Mouse (Mus musculus): Measurements from ENCODE around the gene Hspa1b.
A peak's percentile ranks its signal among the peaks of the same experiment; 100 is the strongest.
"Not testable (repeated sequence)": the region's sequence is repeated elsewhere in the genome, so short reads cannot be mapped to it uniquely, and the experiment has no call there.

Gene Hspa1b

DNA sequence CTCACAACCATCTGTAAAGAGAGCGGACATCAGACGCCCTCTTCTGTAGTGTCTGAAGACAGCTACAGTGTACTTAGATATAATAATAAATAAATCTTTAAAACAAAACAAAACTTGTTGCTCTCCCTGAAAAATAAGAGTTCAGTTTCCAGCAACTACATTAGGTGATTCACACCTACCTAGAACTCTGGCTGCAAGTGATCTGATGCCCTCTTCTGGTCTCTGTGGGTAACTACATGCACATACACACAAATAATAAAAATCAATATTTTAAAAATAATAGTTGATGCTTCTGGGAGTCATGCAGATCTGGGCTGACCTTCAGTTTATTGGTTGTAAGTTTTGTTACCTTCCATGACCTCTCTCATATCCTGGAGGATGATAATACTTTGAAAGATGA lies 25.2 kb upstream of the Hspa1b start:
- no peak for ATAC-seq (ENCODE audit: insufficient number of reproducible peaks, low FRiP score, low TSS enrichment)

DNA sequence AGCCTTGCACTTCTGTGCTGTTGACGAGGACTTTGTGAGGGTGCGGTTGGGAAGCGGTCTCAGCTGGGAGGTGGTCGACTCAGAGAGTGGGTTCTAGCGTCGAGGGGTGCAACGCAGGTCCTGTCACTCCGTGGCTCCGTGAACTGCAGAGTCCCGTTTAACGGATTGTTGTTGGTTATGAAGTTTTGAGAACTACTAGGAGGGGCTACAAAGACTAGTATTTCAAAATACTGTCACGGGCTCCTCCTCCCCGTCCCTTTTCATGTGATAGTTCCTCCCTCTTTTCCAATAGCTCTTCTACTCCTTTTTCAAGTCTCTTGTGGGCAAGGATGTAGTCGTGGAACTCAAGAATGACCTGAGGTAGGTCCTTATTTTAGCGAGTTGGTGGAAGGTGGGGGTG lies 23.3 kb upstream of the Hspa1b start:
- ATAC-seq (ENCODE audit: insufficient number of reproducible peaks, low FRiP score, low TSS enrichment) = no peak

DNA sequence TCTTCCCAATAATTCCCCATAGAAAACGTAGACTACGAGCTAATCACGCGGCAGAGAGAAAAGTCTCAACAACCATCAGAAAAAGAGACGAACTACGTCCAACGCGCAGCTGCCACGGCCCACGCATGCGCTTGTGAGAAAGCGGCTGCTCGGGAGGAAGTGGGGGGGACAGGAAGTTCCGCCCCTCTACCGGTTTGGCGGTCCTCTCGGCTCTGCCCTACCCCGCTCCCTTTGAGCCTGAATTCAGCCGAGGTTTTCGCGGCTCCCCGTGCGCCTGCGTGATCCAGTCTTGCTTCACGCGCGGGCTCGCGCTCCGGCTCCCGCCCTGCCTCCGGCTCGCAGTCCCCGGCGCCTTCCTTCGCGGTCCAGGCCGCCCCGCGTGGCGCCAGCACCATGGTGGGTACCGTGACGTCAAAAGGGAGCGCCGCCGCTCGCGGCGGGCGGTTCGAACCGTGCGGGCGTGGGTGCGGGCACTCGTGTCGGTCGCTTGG lies 22.7 kb upstream of the Hspa1b start, which contains the start of gene Lsm2:
Gene Lsm2, plus strand, starts transcription at position 173 of the 491 bp plus-strand sequence.
- peak; percentile 86; the same call in 1 of the 2 replicates for ATAC-seq (ENCODE audit: insufficient number of reproducible peaks, low FRiP score, low TSS enrichment)

DNA sequence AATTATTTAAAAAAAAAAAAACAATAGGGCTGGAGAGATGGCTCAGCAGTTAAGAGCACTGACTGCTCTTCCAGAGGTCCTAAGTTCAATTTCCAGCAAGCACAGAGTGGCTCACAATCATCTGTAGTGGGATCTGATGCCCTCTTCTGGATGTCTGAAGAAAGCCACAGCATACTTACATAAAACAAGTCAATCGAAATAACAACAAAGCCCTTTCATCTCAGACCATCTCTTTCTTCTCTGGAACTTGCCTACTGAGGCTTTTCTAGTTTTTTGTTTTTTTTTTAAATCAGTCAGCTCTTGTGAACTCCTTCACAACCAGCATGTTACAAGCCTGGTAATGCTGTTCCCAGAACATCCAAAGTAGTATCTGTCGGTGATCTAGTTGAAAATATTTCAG lies 21.6 kb upstream of the Hspa1b start:
- ATAC-seq (ENCODE audit: insufficient number of reproducible peaks, low FRiP score, low TSS enrichment) = no peak

DNA sequence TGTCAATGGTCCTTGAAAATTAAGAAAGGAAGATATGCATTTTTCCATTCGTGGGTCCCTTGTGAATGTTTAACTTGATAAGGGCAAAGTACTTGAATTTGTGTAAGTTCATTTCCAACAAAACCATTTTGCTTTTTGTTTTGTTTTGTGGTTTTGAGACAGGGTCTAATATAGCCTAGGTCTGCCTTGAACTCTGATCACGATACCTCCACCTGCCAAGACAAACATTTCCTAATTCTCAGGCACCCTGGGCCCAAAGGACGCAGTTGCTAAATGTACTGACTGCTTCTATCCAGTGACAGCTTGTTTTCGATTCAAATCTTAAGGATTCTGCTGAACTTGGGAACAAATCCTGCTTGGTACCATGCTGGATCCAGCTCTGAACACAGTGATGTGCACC lies 20.6 kb upstream of the Hspa1b start:
- no peak for ATAC-seq (ENCODE audit: insufficient number of reproducible peaks, low FRiP score, low TSS enrichment)

DNA sequence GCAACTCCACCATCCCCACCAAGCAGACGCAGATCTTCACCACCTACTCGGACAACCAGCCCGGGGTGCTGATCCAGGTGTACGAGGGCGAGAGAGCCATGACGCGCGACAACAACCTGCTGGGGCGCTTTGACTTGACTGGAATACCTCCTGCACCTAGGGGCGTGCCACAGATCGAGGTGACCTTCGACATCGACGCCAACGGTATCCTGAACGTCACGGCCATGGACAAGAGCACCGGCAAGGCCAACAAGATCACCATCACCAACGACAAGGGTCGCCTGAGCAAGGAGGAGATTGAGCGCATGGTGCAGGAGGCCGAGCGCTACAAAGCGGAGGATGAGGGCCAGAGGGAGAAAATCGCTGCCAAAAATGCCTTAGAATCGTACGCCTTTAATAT lies 19.2 kb upstream of the Hspa1b start:
- ATAC-seq (ENCODE audit: insufficient number of reproducible peaks, low FRiP score, low TSS enrichment) = no peak

- ATAC-seq (ENCODE audit: insufficient number of reproducible peaks, low FRiP score, low TSS enrichment) = no peak
Measured at GRCm38 (mm10) chr17:34977000-34977399, 18.0 kb upstream of the Hspa1b start.

- ATAC-seq (ENCODE audit: insufficient number of reproducible peaks, low FRiP score, low TSS enrichment) = no peak
Measured at GRCm38 (mm10) chr17:34975581-34976492, 16.8 kb upstream of the Hspa1b start.

DNA sequence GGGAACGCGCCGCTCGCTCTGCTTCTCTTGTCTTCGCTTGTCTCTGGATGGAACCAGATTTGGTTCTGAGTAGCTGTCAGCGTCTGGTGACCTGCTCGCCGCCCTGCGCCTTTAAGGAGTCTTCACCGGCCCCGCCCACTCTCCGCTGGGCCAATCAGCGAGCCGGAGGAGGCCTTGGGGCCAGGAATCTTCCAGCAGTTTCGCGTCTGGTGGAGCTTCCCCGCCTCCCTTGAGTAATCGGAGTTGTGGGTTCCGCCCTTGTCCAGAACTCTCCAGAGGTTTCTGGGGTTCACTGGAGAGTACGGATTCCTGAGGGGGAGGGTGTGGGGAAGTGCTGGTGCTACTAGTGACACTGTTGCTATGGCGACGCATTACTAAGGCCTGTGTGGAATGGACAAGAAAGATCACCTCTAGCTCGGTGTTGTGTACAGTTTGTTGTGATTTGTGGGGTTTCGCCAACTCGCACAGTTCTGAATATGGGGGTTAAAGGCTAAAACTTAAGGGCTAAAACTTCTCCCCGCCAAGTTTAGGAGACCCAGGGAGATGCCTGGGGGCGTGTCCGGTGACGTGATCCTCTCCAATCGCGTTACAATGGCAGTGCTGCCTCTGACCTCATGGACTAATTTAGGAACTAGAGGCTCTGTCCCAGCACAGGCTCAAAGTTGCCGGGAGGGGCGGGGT lies 13.2 kb upstream of the Hspa1b start, which contains the start of the genes Hspa1a and Hspa1l:
Gene Hspa1a, minus strand, starts transcription at position 88 of the 681 bp plus-strand sequence.
Gene Hspa1l, plus strand, starts transcription at position 635 of the 681 bp plus-strand sequence.
- peak; percentile 96 for ATAC-seq (ENCODE audit: insufficient number of reproducible peaks, low FRiP score, low TSS enrichment)

DNA sequence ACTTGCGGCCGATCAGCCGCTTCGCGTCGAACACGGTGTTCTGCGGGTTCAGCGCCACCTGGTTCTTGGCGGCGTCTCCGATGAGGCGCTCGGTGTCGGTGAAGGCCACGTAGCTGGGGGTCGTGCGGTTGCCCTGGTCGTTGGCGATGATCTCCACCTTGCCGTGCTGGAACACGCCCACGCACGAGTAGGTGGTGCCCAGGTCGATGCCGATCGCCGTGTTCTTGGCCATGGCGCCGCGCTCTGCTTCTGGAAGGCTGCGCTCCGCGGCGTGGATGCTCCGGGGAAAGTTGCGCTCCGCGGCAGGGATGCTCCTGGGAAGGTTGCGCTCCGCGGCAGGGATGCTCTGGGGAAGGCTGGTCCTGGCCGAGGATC lies 12.6 kb upstream of the Hspa1b start:
- not testable (repeated sequence) for ATAC-seq (ENCODE audit: insufficient number of reproducible peaks, low FRiP score, low TSS enrichment)

GRCm38 (mm10) chr17:34970850-34971249 lies 11.8 kb upstream of the Hspa1b start:
- ATAC-seq (ENCODE audit: insufficient number of reproducible peaks, low FRiP score, low TSS enrichment) = not testable (repeated sequence)

DNA sequence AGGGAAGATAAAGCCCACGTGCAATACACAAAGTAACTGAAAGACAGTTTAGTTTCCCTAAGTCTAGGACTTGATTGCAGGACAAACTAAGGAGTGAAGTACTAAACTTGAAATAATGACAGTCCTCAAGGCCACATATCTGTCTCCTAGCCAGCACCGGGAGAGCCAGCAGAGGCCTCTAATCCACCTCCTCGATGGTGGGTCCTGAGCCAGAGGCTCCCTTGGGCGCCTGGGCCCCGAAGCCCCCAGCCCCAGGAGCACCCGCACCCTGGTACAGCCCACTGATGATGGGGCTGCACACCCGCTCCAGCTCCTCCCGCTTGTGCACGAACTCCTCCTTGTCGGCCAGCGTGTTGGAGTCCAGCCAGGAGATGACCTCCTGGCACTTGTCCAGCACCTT lies 10.8 kb upstream of the Hspa1b start, which contains the start of gene Gm20481:
Gene Gm20481, plus strand, starts transcription at position 91 of the 400 bp plus-strand sequence.
- ATAC-seq (ENCODE audit: insufficient number of reproducible peaks, low FRiP score, low TSS enrichment) = not testable (repeated sequence)

DNA sequence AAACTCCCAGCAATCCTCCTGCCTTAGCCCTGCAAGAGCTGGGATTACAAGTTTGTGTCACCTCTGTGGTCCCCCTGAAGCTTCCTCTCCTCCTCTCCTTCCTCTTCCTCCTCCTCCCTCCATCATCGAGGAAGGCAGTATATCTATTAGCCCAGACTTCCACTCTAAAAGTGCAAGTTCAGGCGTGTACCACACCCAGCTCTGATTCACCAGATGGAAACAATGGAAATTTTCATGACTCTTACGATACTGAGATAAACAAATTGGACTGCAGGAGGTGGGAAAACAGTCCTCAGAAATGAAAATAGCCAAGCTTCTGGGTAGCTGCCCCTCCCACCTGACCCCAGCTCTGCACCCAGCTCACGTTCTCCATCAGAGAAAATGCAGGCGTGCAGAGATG lies 6.6 kb upstream of the Hspa1b start:
- no peak for ATAC-seq (ENCODE audit: insufficient number of reproducible peaks, low FRiP score, low TSS enrichment)

GRCm38 (mm10) chr17:34964640-34965049 lies 5.6 kb upstream of the Hspa1b start:
- ATAC-seq (ENCODE audit: insufficient number of reproducible peaks, low FRiP score, low TSS enrichment) = no peak

DNA sequence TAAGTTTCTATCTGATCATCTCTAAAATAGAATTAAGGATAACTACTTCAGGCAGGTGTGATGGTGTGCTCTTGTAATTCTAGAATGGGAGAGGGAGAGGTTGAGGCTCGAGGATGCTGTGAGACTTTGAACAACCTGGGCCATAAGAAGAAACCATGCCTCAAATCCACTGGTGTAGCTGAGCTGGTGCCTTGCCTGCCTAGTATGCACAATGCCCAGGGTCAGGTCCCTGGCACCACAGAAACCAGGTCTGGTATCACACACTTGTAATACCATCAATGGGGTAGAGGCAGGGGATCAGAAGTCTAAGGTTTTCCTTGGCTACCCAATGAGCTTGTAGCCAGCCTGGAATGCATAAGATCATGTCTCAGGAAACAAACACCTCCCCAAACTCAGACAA lies 3.8 kb upstream of the Hspa1b start:
- ATAC-seq (ENCODE audit: insufficient number of reproducible peaks, low FRiP score, low TSS enrichment) = no peak

DNA sequence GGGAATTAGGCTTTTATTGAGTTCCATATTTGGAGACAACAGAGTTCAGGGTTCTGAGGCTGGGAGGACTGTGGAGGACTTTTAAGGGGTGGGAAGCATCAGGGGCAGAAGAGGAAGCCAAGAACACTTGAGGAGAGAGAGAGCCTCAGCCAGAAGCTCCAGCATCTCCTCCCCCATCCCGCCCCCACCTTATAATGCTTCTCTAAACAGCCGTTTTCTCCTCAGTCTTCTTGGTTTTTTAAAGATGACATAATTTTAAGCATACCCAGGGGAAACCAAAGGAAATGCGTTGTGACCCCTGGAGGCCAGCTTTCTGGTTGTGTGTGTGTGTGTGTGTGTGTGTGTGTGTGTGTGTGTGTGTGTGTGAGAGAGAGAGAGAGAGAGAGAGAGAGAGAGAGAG lies 3.1 kb upstream of the Hspa1b start:
- no peak for ATAC-seq (ENCODE audit: insufficient number of reproducible peaks, low FRiP score, low TSS enrichment)

- no peak for ATAC-seq (ENCODE audit: insufficient number of reproducible peaks, low FRiP score, low TSS enrichment)
Measured at GRCm38 (mm10) chr17:34960702-34961493, 1.9 kb upstream of the Hspa1b start.

DNA sequence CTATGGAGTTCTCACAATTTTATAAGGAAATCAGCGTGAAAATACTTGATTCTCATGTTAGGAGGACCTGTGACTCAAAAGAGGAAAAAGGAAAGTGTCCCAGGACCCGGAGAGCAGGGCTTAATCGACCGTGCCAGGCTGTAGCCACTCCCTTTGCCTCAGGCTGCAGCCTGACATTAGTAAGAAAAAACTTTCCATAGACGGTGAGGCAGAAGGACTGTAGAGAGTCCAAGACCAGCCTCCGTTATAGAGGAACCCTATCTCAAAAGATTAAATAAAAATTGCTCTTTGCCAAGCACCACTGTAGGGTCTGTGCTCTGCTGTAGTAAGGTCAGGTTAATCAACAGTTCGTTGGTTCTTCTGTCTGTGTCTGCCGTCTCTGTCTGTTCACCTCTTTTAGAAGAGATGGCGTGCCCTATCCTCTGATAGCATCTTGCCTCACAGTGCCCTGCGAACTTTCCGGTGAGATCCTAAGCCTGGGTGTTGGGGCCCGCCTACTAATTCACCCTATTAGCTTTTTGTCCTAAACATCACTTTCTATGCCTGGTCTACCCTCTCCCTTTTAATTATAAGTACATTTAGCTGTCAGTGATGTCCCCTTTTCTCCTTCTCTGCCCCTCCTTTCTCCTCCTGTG lies 960 bp upstream of the Hspa1b start:
- no peak for ATAC-seq (ENCODE audit: insufficient number of reproducible peaks, low FRiP score, low TSS enrichment)

GRCm38 (mm10) chr17:34958734-34959129 lies 306 bp downstream of the Hspa1b start:
- not testable (repeated sequence) for ATAC-seq (ENCODE audit: insufficient number of reproducible peaks, low FRiP score, low TSS enrichment)

- ATAC-seq (ENCODE audit: insufficient number of reproducible peaks, low FRiP score, low TSS enrichment) = not testable (repeated sequence)
Measured at GRCm38 (mm10) chr17:34957966-34958365, 1.1 kb downstream of the Hspa1b start.

All from cerebellum, adult (tissue).